Mouse (Mus musculus): ENCODE results near the gene Gpr174.

DNA sequence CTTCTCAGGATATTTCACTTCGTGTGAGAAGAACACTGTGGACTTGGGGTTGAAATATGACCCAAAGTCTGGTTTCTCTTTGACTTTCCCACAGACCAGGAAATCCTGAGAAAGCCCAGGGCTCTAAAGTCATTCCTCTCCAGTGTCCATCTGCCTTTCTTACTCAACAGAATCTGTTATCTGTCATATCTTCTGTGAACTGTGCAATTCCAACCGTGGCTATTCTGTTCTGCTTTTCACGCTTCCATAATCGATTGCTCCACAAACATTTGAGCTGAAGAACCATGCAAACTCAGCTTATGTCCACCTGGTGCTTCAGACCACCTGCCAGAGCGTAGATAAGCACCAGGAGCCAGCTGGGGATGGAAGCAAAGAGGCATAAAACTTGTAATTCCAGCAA is 56.9 kb downstream of the Gpr174 start:
- no peak for TF ChIP-seq EP300 (IDR thresholded peaks at IDR 0.05; ENCODE audit: insufficient read depth, low read depth, low read length)
- no peak for TF ChIP-seq POLR2A (IDR thresholded peaks at IDR 0.05; ENCODE audit: insufficient read depth, low read length)
- no peak for TF ChIP-seq CTCF (IDR thresholded peaks at IDR 0.05; ENCODE audit: low read depth, low read length)
